In the genomic region with DNA sequence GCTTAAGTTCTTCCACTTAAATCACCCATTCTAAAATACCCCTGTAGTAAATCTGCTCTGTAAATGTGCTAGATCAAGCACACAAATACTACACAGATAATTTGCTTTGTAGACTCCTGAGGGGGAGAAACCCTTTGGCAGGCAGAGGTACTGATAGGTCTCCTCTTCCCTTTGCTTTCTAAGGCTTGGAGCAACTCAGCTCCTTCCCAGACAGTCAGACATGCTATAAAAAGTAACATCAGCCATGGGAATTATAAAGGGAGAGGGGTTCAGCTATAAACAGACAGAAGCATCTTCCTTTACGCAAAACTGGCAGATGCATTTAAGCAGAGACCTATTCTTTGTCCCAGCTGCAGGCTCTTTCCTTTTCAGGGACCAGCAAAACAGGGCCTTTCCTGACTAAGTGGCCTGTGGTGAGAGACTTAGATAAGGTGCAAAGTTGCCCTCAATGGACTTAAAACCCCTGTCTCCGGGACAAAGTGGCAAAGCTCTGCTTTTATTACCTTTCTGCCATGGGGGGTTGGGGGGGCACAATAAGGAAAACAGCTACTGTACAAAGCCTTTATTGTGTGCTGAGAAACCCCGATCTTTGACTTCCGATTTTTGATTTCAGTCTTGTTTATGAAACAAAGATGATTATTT, we compare ENCODE assay signal across 17 mouse cellular contexts.
"Had no signal": no experiment of that assay in that cellular context is flagged by ENCODE, and none has a peak within 500 bp of the region (broad histone marks: within the 10 kb centered on the region; RNA-seq: fewer than 3 reads in every experiment).

No protein-coding gene starts in this region.

- H3K4me1 ChIP-seq: kidney, embryonic 15.5 days; liver, embryonic 13.5 days; neural tube, embryonic 12.5 days had no signal

- H3K4me3 ChIP-seq: kidney, embryonic 15.5 days; limb, embryonic 10.5 days; limb, embryonic 13.5 days; liver, embryonic 13.5 days; neural tube, embryonic 12.5 days had no signal

- H3K9ac ChIP-seq: kidney, embryonic 15.5 days; limb, embryonic 13.5 days; liver, embryonic 13.5 days; neural tube, embryonic 12.5 days had no signal

- H3K4me2 ChIP-seq: kidney, embryonic 15.5 days; limb, embryonic 13.5 days; liver, embryonic 13.5 days; midbrain, embryonic 11.5 days; neural tube, embryonic 12.5 days had no signal

- H3K9me3 ChIP-seq: kidney, embryonic 15.5 days; limb, embryonic 10.5 days; limb, embryonic 13.5 days; liver, embryonic 13.5 days; neural tube, embryonic 12.5 days had no signal

- H3K36me3 ChIP-seq: kidney, embryonic 15.5 days; limb, embryonic 10.5 days; limb, embryonic 13.5 days; liver, embryonic 13.5 days; neural tube, embryonic 12.5 days had no signal

- DNase-seq: kidney, adult 8-10 months; kidney, postnatal 10 days; kidney, postnatal 36 days; liver; liver, embryonic 13.5 days; lung, adult 2 months; lung, postnatal 14 days; lung, postnatal 4 days; midbrain, embryonic 14.5 days; thymus, adult 18-20 months; thymus, postnatal 14 days; thymus, postnatal 4 days had no signal

- H3K27me3 ChIP-seq: kidney, embryonic 15.5 days; limb, embryonic 13.5 days; liver, embryonic 13.5 days; neural tube, embryonic 12.5 days had no signal

- H3K27ac ChIP-seq: kidney, embryonic 15.5 days; limb, embryonic 10.5 days; limb, embryonic 13.5 days; liver, embryonic 13.5 days; neural tube, embryonic 12.5 days had no signal
